Mouse (Mus musculus): ENCODE data around the gene Pnck. TPM values are rescaled to one million over a fixed set of nuclear protein-coding genes. Genes with fewer than 3 reads are reported as not detected.
A peak's percentile ranks its signal among the peaks of the same experiment; 100 is the strongest.

Gene Pnck
- polyA plus RNA-seq, 1 experiment from 2014 or later = 9.6 TPM

- ATAC-seq (ENCODE audit: extremely low read depth, insufficient number of reproducible peaks, low FRiP score, low TSS enrichment) = peak; percentile 35; the same call in 1 of the 2 replicates
- WGBS = 10% methylated on average over 40 of the region's 41 CpGs
- H3K27me3 ChIP-seq (replicated peaks) = peaks cover 89% of the 10 kb centered on the region
Observed at GRCm38 (mm10) chrX:73639901-73640469, 19.9 kb downstream of the Pnck start.

DNA sequence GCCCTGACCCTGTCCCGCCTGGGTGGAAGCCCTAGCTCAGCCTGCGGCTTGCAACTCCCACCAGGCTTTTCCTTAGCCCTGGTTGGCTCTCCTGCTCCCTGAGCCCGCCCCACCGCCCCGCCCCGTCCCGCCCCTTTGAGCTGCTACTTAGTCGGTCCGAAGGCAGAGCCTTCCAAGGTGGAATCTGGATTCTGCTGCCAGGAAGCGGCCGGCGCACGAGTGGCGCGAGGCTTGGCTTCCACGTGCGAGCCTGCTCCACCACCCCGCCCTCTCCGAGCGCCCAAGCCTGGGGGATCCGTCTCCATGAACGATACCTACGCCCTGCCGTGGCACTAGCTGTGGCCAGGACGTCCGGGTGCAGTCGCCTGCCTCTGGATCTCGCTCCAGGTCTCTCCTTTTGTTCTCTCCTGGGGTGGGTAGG, 20.7 kb downstream of the Pnck start, which contains the start of gene Dusp9:
TSS of gene Dusp9 (plus strand) at position 165 of the 421 bp plus-strand sequence.
- peaks cover 94% of the 10 kb centered on the region for H3K27me3 ChIP-seq (replicated peaks)
- H3K9ac ChIP-seq = peak within 1 kb of the TSS; percentile 73
- H3K4me3 ChIP-seq = peak within 1 kb of the TSS; percentile 48
- no peak for ATAC-seq (ENCODE audit: extremely low read depth, insufficient number of reproducible peaks, low FRiP score, low TSS enrichment)
- no peaks in the 10 kb centered on the region for H3K36me3 ChIP-seq
- H3K9me3 ChIP-seq = no peaks in the 10 kb centered on the region
- H3K27ac ChIP-seq (replicated peaks) = no peak within 1 kb of the TSS
- peaks cover 9% of the 10 kb centered on the region for H3K4me1 ChIP-seq
- peak within 1 kb of the TSS; percentile 72 for H3K4me2 ChIP-seq
- WGBS = 10% methylated on average over 27 of the region's 28 CpGs

More at GRCm38 (mm10) chrX:73639901-73640469, 19.9 kb downstream of the Pnck start:
- Histone ChIP-seq H3K27ac (replicated peaks) (no peak overlapping the region), H3K9ac (peak overlapping the region; percentile 56), H3K9me3 (no peaks in the 10 kb centered on the region), H3K36me3 (no peaks in the 10 kb centered on the region), H3K4me1 (peaks cover 9% of the 10 kb centered on the region), H3K4me2 (peak overlapping the region; percentile 72), H3K4me3 (peak overlapping the region; percentile 48)

- Histone ChIP-seq H3K36me3 (no peaks in the 10 kb centered on the region), H3K4me2 (peak overlapping the region; percentile 68), H3K4me3 (peak overlapping the region; percentile 43), H3K4me1 (peaks cover 9% of the 10 kb centered on the region), H3K27ac (replicated peaks) (no peak overlapping the region), H3K9ac (peak overlapping the region; percentile 58), H3K27me3 (replicated peaks) (peaks cover 96% of the 10 kb centered on the region), H3K9me3 (no peaks in the 10 kb centered on the region)
- no peak for ATAC-seq (ENCODE audit: extremely low read depth, insufficient number of reproducible peaks, low FRiP score, low TSS enrichment)
- 11% methylated on average over 18 of the region's 19 CpGs for WGBS
Observed at GRCm38 (mm10) chrX:73637415-73637814, 22.5 kb downstream of the Pnck start.

GRCm38 (mm10) chrX:73635425-73635824, 24.5 kb downstream of the Pnck start:
- Histone ChIP-seq H3K27me3 (replicated peaks) (peaks cover 95% of the 10 kb centered on the region), H3K9me3 (no peaks in the 10 kb centered on the region), H3K4me1 (peaks cover 9% of the 10 kb centered on the region), H3K4me3 (peak overlapping the region; percentile 24; the same call in 1 of the 2 replicates), H3K27ac (replicated peaks) (no peak overlapping the region), H3K4me2 (peak overlapping the region; percentile 56), H3K36me3 (no peaks in the 10 kb centered on the region), H3K9ac (no peak overlapping the region; the same call in 1 of the 2 replicates)
- WGBS = 7% methylated on average over 14 of the region's 19 CpGs
- ATAC-seq (ENCODE audit: extremely low read depth, insufficient number of reproducible peaks, low FRiP score, low TSS enrichment) = no peak

GRCm38 (mm10) chrX:73626981-73627380, 32.9 kb downstream of the Pnck start:
- Histone ChIP-seq H3K27ac (replicated peaks) (no peak overlapping the region), H3K9me3 (no peaks in the 10 kb centered on the region), H3K4me3 (no peak overlapping the region), H3K36me3 (no peaks in the 10 kb centered on the region), H3K4me1 (no peaks in the 10 kb centered on the region), H3K4me2 (no peak overlapping the region), H3K9ac (no peak overlapping the region), H3K27me3 (replicated peaks) (peaks cover 32% of the 10 kb centered on the region)
- no peak for ATAC-seq (ENCODE audit: extremely low read depth, insufficient number of reproducible peaks, low FRiP score, low TSS enrichment)

DNA sequence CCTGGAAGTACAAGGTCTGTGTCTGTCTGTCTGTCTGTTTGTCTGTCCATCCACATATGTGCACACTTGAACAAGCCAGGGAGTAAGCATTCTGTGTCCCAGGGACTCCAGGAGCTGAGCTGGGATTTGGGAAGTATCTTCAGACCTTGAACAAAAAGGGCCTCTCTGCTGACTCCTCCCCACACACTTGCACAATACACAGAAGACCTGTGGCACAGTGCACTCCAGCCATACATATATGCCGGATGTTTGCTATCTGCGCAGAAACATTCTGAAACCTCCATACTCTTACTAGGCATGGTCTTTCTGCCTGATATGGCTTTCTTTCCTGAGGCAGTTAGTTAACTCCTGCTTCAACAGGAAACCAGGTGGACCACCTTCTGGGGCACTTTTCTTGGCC, 40.0 kb downstream of the Pnck start:
- Histone ChIP-seq H3K4me3 (no peak overlapping the region), H3K27ac (replicated peaks) (no peak overlapping the region), H3K9me3 (no peaks in the 10 kb centered on the region), H3K4me1 (no peaks in the 10 kb centered on the region), H3K36me3 (no peaks in the 10 kb centered on the region), H3K27me3 (replicated peaks) (no peaks in the 10 kb centered on the region; the same call in none of the 2 replicates), H3K4me2 (no peak overlapping the region), H3K9ac (no peak overlapping the region)
- ATAC-seq (ENCODE audit: extremely low read depth, insufficient number of reproducible peaks, low FRiP score, low TSS enrichment) = no peak
- 73% methylated on average over 2 of the region's 2 CpGs for WGBS

GRCm38 (mm10) chrX:73619401-73619800, 40.5 kb downstream of the Pnck start:
- Histone ChIP-seq H3K4me3 (no peak overlapping the region), H3K27ac (replicated peaks) (no peak overlapping the region)
- no peak for ATAC-seq (ENCODE audit: extremely low read depth, insufficient number of reproducible peaks, low FRiP score, low TSS enrichment)

DNA sequence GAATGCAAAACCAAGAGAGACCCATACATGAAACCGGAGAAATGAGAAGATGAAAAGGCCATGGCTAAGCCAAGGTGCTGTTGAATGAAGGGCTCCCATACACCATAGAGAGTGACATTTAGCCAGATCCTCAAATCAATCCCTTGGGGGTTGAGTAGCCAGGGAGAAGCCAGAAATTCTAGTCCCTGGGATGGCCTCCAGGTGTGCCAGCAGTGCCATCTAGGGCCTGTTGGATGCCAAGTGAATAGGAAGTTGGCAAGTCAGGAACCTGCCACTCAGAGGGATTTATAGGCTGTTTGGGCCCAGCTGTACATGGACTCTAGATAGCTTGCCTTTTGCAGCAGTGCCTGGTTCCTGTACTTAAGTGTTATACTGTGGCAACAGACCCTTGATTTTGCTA, 44.0 kb downstream of the Pnck start:
- no peaks in the 10 kb centered on the region for H3K9me3 ChIP-seq
- no peak for ATAC-seq (ENCODE audit: extremely low read depth, insufficient number of reproducible peaks, low FRiP score, low TSS enrichment)
- no peaks in the 10 kb centered on the region for H3K4me1 ChIP-seq
- no peak overlapping the region for H3K9ac ChIP-seq
- no peaks in the 10 kb centered on the region for H3K36me3 ChIP-seq
- whole genome bisulfite sequencing = 90% methylated on average over 1 of the region's 1 CpGs
- H3K27ac ChIP-seq (replicated peaks) = no peak overlapping the region
- no peak overlapping the region for H3K4me2 ChIP-seq
- no peak overlapping the region for H3K4me3 ChIP-seq
- no peaks in the 10 kb centered on the region; the same call in 1 of the 2 replicates for H3K27me3 ChIP-seq (replicated peaks)

More at GRCm38 (mm10) chrX:73619401-73619800, 40.5 kb downstream of the Pnck start:
- Histone ChIP-seq H3K9ac (no peak overlapping the region), H3K9me3 (no peaks in the 10 kb centered on the region), H3K4me1 (no peaks in the 10 kb centered on the region), H3K4me2 (no peak overlapping the region), H3K27me3 (replicated peaks) (no peaks in the 10 kb centered on the region; the same call in none of the 2 replicates), H3K36me3 (no peaks in the 10 kb centered on the region)

DNA sequence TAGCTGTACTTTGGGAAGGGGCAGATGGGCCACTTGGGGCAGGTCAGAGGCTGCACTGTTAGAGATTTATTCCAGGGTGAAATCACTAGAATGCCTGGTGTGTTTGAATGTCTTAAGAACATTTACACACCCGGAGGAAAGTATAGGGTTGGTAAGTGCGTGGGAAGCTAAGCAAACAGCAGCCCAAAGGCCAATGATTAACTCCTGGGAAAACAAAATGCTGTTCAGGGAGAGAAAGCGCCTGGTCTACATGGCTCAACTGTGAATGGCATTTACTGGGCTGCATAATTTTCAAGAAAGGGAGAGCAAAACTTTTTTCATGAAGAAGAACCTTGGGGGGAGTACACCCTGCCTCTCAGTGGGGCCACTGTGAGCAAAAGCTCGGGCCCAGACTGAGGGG, 46.3 kb downstream of the Pnck start:
- Histone ChIP-seq H3K36me3 (no peaks in the 10 kb centered on the region), H3K4me2 (no peak overlapping the region), H3K27me3 (replicated peaks) (no peaks in the 10 kb centered on the region; the same call in 1 of the 2 replicates), H3K27ac (replicated peaks) (no peak overlapping the region), H3K9me3 (no peaks in the 10 kb centered on the region), H3K4me3 (no peak overlapping the region), H3K9ac (no peak overlapping the region), H3K4me1 (no peaks in the 10 kb centered on the region)
- ATAC-seq (ENCODE audit: extremely low read depth, insufficient number of reproducible peaks, low FRiP score, low TSS enrichment) = no peak
- 66% methylated on average over 4 of the region's 4 CpGs for WGBS

Other genes with a start within 250 kb of the Pnck start
- not detected in 2 replicates for gene Zfp92, start 249.0 kb downstream of the Pnck start, polyA plus RNA-seq (2015; fragmentation: Nextera tagmentation; extraction: Ambion mirVana)
- gene Trex2, start 224.8 kb downstream of the Pnck start, polyA plus RNA-seq (2015; fragmentation: Nextera tagmentation; extraction: Ambion mirVana) = not detected in 2 replicates
- gene Haus7, start 201.1 kb downstream of the Pnck start, polyA plus RNA-seq (2015; fragmentation: Nextera tagmentation; extraction: Ambion mirVana) = 52.1 and 61.7 TPM in 2 replicates
- 76.0 and 87.0 TPM in 2 replicates for gene Bgn, start 176.5 kb downstream of the Pnck start, polyA plus RNA-seq (2015; fragmentation: Nextera tagmentation; extraction: Ambion mirVana)
- gene Atp2b3, start 157.0 kb downstream of the Pnck start, polyA plus RNA-seq (2015; fragmentation: Nextera tagmentation; extraction: Ambion mirVana) = 0.32 and 0.56 TPM in 2 replicates
- gene Dusp9, start 20.7 kb downstream of the Pnck start, polyA plus RNA-seq (2015; fragmentation: Nextera tagmentation; extraction: Ambion mirVana) = 6.0 and 6.3 TPM in 2 replicates
- 6.8 and 8.0 TPM in 2 replicates for gene Slc6a8, start 13.0 kb upstream of the Pnck start, polyA plus RNA-seq (2015; fragmentation: Nextera tagmentation; extraction: Ambion mirVana)
- gene Bcap31, start 56.1 kb upstream of the Pnck start, polyA plus RNA-seq (2015; fragmentation: Nextera tagmentation; extraction: Ambion mirVana) = 166 and 185 TPM in 2 replicates
- 12.3 and 12.4 TPM in 2 replicates for gene Abcd1, start 56.5 kb upstream of the Pnck start, polyA plus RNA-seq (2015; fragmentation: Nextera tagmentation; extraction: Ambion mirVana)
- gene Plxnb3, start 97.0 kb upstream of the Pnck start, polyA plus RNA-seq (2015; fragmentation: Nextera tagmentation; extraction: Ambion mirVana) = 0.46 and 0.51 TPM in 2 replicates
- 76.2 and 85.8 TPM in 2 replicates for gene Srpk3, start 114.3 kb upstream of the Pnck start, polyA plus RNA-seq (2015; fragmentation: Nextera tagmentation; extraction: Ambion mirVana)
- 344 and 399 TPM in 2 replicates for gene Idh3g, start 126.8 kb upstream of the Pnck start, polyA plus RNA-seq (2015; fragmentation: Nextera tagmentation; extraction: Ambion mirVana)
- gene Ssr4, start 126.9 kb upstream of the Pnck start, polyA plus RNA-seq (2015; fragmentation: Nextera tagmentation; extraction: Ambion mirVana) = 151 and 163 TPM in 2 replicates
- 0.27 and 0.34 TPM in 2 replicates for gene Pdzd4, start 164.9 kb upstream of the Pnck start, polyA plus RNA-seq (2015; fragmentation: Nextera tagmentation; extraction: Ambion mirVana)
- gene Avpr2, start 232.0 kb upstream of the Pnck start, polyA plus RNA-seq (2015; fragmentation: Nextera tagmentation; extraction: Ambion mirVana) = 0.13 TPM in 1 of 2 replicates, not detected in the other
- 0.66 and 0.86 TPM in 2 replicates for gene L1cam, start 236.0 kb upstream of the Pnck start, polyA plus RNA-seq (2015; fragmentation: Nextera tagmentation; extraction: Ambion mirVana)